Mouse (Mus musculus) adrenal gland, adult 2 months (tissue): Measurements from ENCODE around the gene Evpl. TPM values are rescaled to one million over a fixed set of nuclear protein-coding genes. Genes with fewer than 3 reads are reported as not detected.
A peak's percentile ranks its signal among the peaks of the same experiment; 100 is the strongest.
"Not testable (repeated sequence)": the region's sequence is repeated elsewhere in the genome, so short reads cannot be mapped to it uniquely, and the experiment has no call there.

Experiments used
- DNase-seq: peaks from one replicate; pipeline ENCODE4 v3.0.0; 2021
- long read RNA-seq: library from polyadenylated mRNA; stranded (forward); transcript quantifications from one replicate; pipeline ENCODE4 v2.0.0, GENCODE M21; 2021
- polyA plus RNA-seq: library from polyadenylated mRNA; depleted of rRNA; stranded (reverse); fragments of >200 nt; gene quantifications from 2 replicates; pipeline ENCODE4 v1.2.3, GENCODE M21; 2012; rRNA removed
- total RNA-seq, 2 experiments: library from RNA; stranded (reverse); gene quantifications; 2 replicates each; pipeline ENCODE4 v1.2.3; 2021

Gene Evpl
- total RNA-seq (1 to 10 TPM in 1 of 2 experiments, under 1 TPM in 1; 0.43 to 1.8 TPM), polyA plus RNA-seq (0.49 and 0.57 TPM in 2 replicates)
- long read RNA-seq, full-length matches to known transcripts, result 1 of 3 reads
- long read RNA-seq, partial matches to known transcripts, result 1 of 3 reads
- long read RNA-seq, other reads (novel, unspliced or antisense), result 1 of 3 reads

GRCm38 (mm10) chr11:116237742-116238395 is at the start of gene Evpl:
Evpl (minus strand) TSS chr11:116238077.
- DNase-seq, result peak; percentile 64

- no peak for DNase-seq
Measured at GRCm38 (mm10) chr11:116287351-116287750, 49.5 kb upstream of the Evpl start.

GRCm38 (mm10) chr11:116285770-116286191 is 47.9 kb upstream of the Evpl start:
- DNase-seq, result no peak

- no peak for DNase-seq
Measured at GRCm38 (mm10) chr11:116283982-116284381, 46.1 kb upstream of the Evpl start.

- DNase-seq, result no peak
Measured at GRCm38 (mm10) chr11:116282912-116283521, 45.1 kb upstream of the Evpl start.

- no peak for DNase-seq
Measured at GRCm38 (mm10) chr11:116282089-116282488, 44.2 kb upstream of the Evpl start.

- DNase-seq, result no peak
Measured at GRCm38 (mm10) chr11:116281671-116282070, 43.8 kb upstream of the Evpl start.

GRCm38 (mm10) chr11:116280751-116281663 is 43.1 kb upstream of the Evpl start, which contains the start of gene Galr2:
Galr2 (plus strand) TSS chr11:116280939.
- no peak for DNase-seq

GRCm38 (mm10) chr11:116277184-116277583 is 39.3 kb upstream of the Evpl start:
- DNase-seq, result not testable (repeated sequence)

- peak; percentile 96 for DNase-seq
Measured at GRCm38 (mm10) chr11:116274045-116274666, 36.3 kb upstream of the Evpl start, which contains the start of gene Srp68. Srp68 (minus strand) TSS chr11:116274217.

GRCm38 (mm10) chr11:116273469-116274044 is 35.7 kb upstream of the Evpl start:
- no peak for DNase-seq

- no peak for DNase-seq
Measured at GRCm38 (mm10) chr11:116272589-116273468, 35.0 kb upstream of the Evpl start.

GRCm38 (mm10) chr11:116269560-116269959 is 31.7 kb upstream of the Evpl start:
- DNase-seq, result no peak

GRCm38 (mm10) chr11:116268313-116268712 is 30.4 kb upstream of the Evpl start:
- DNase-seq, result no peak

- DNase-seq, result no peak
Measured at GRCm38 (mm10) chr11:116267637-116268036, 29.8 kb upstream of the Evpl start.

GRCm38 (mm10) chr11:116265850-116266249 is 28.0 kb upstream of the Evpl start:
- no peak for DNase-seq

- no peak for DNase-seq
Measured at GRCm38 (mm10) chr11:116265352-116265751, 27.5 kb upstream of the Evpl start.

GRCm38 (mm10) chr11:116260259-116260658 is 22.4 kb upstream of the Evpl start:
- no peak for DNase-seq

- DNase-seq, result no peak
Measured at GRCm38 (mm10) chr11:116259461-116259860, 21.6 kb upstream of the Evpl start.

GRCm38 (mm10) chr11:116255982-116256675 is 18.3 kb upstream of the Evpl start:
- no peak for DNase-seq
